Mouse (Mus musculus) liver, postnatal 0 days (tissue): ENCODE measurements around the gene Gm29776. TPM values are rescaled to one million over a fixed set of nuclear protein-coding genes. Genes with fewer than 3 reads are reported as not detected.

ENCODE experiments used
- ATAC-seq: fragments of 200-750 bp; cut with Nextera tagmentation; 2 replicates; pipeline ENCODE4 v1.8.0; 2017; ENCODE audit warnings: mild to moderate bottlenecking, moderate library complexity
- DNase-seq: peaks from one replicate; pipeline ENCODE4 v3.0.0-alpha.2; 2016
- H3K27ac ChIP-seq: fragments of 300-500 bp; sonication (generic); 2 replicates; pipeline ENCODE4 v1.5.1; 2014; ENCODE audit warnings: antibody characterized with exemption, moderate library complexity, mild to moderate bottlenecking, low read depth
- H3K27me3 ChIP-seq: fragments of 300-500 bp; sonication (generic); 2 replicates; pipeline ENCODE4 v1.6.1; 2014; ENCODE audit warnings: low read length, control low read depth, mixed read lengths; ENCODE audit not compliant: insufficient read depth
- H3K36me3 ChIP-seq: fragments of 300-500 bp; sonication (generic); replicated peaks from 2 replicates; pipeline ENCODE4 v1.6.1; 2014; ENCODE audit warnings: mild to moderate bottlenecking, control low read depth, low read length, moderate library complexity, mixed read lengths; ENCODE audit not compliant: insufficient read depth
- H3K4me1 ChIP-seq: fragments of 300-500 bp; sonication (generic); 2 replicates; pipeline ENCODE4 v1.6.1; 2014; ENCODE audit warnings: antibody characterized with exemption, mild to moderate bottlenecking, control low read depth; ENCODE audit not compliant: insufficient read depth
- H3K4me2 ChIP-seq: fragments of 300-500 bp; sonication (generic); 2 replicates; pipeline ENCODE4 v1.6.1; 2014; ENCODE audit warnings: low read depth, mild to moderate bottlenecking, low read length, moderate library complexity, mixed read lengths
- H3K4me3 ChIP-seq: fragments of 300-500 bp; sonication (generic); 2 replicates; pipeline ENCODE4 v1.5.1; 2014; ENCODE audit warnings: low read depth, low read length
- H3K9ac ChIP-seq: fragments of 300-500 bp; sonication (generic); replicated peaks from 2 replicates; pipeline ENCODE4 v1.6.1; 2014; ENCODE audit warnings: mild to moderate bottlenecking, moderate library complexity
- H3K9me3 ChIP-seq: fragments of 300-500 bp; sonication (generic); 2 replicates; pipeline ENCODE4 v1.6.1; 2016; ENCODE audit warnings: mild to moderate bottlenecking, control low read depth, low read length, mixed read lengths
- CTCF ChIP-seq: sonication (generic); IDR thresholded peaks from 2 replicates; pipeline ENCODE4 v1.5.1; 2016; ENCODE audit warnings: antibody characterized with exemption, low read depth
- EP300 ChIP-seq: IDR thresholded peaks from 2 replicates; pipeline ENCODE4 v1.6.1; 2016; ENCODE audit warnings: antibody characterized with exemption, low read depth, mild to moderate bottlenecking
- WGBS: fragments of 180-500 bp; shearing (Covaris S2); extraction: QIAGEN DNeasy Blood & Tissue Kit; methylation state at CpG from one replicate; pipeline ENCODE4 v1.1.7; 2014; ENCODE audit not compliant: insufficient replicate concordance; 5-methylcytosine and 5-hydroxymethylcytosine counted together
- polyA plus RNA-seq: library from polyadenylated mRNA; unstranded; fragments of >200 nt; fragmentation: Nextera tagmentation; extraction: Ambion mirVana; gene quantifications from 2 replicates; pipeline ENCODE4 v1.2.1, GENCODE M21; 2015

Gm29776 gene
- polyA plus RNA-seq, 1 experiment from 2014 or later, result not detected

- H3K9ac ChIP-seq, result no peak overlapping the region
- H3K4me1 ChIP-seq, result no peaks in the 10 kb centered on the region
- peaks cover 70% of the 10 kb centered on the region for H3K36me3 ChIP-seq
- 56% methylated on average over 2 of the region's 2 CpGs for WGBS
- H3K27ac ChIP-seq, result no peak overlapping the region
- ATAC-seq (no peak), DNase-seq (no peak)
- no peak for TF ChIP-seq EP300
- no peak for TF ChIP-seq CTCF
- no peak overlapping the region for H3K4me3 ChIP-seq
- no peaks in the 10 kb centered on the region for H3K9me3 ChIP-seq
- H3K4me2 ChIP-seq, result no peak overlapping the region
- no peaks in the 10 kb centered on the region for H3K27me3 ChIP-seq
Measured at GRCm38 (mm10) chr14:54674317-54674716, 24.3 kb downstream of the Gm29776 start.

- H3K4me3 ChIP-seq, result no peak overlapping the region
- WGBS, result 59% methylated on average over 4 of the region's 4 CpGs
- ATAC-seq (no peak), DNase-seq (peak; percentile 70)
- H3K27me3 ChIP-seq, result no peaks in the 10 kb centered on the region
- H3K9me3 ChIP-seq, result no peaks in the 10 kb centered on the region
- H3K36me3 ChIP-seq, result peaks cover 73% of the 10 kb centered on the region
- no peaks in the 10 kb centered on the region for H3K4me1 ChIP-seq
- no peak overlapping the region for H3K27ac ChIP-seq
- no peak overlapping the region for H3K9ac ChIP-seq
- TF ChIP-seq CTCF (peak; percentile 84), EP300 (no peak)
- H3K4me2 ChIP-seq, result no peak overlapping the region
Measured at GRCm38 (mm10) chr14:54669381-54669780, 29.3 kb downstream of the Gm29776 start.

GRCm38 (mm10) chr14:54664477-54665222, 34.0 kb downstream of the Gm29776 start:
- 87% methylated on average over 10 of the region's 10 CpGs for WGBS
- no peaks in the 10 kb centered on the region for H3K27me3 ChIP-seq
- H3K9me3 ChIP-seq, result no peaks in the 10 kb centered on the region
- no peak for ATAC-seq
- H3K27ac ChIP-seq, result no peak overlapping the region
- no peak overlapping the region for H3K4me2 ChIP-seq
- H3K36me3 ChIP-seq, result peaks cover 91% of the 10 kb centered on the region
- H3K9ac ChIP-seq, result no peak overlapping the region
- DNase-seq, result no peak
- no peak for TF ChIP-seq CTCF
- no peak for TF ChIP-seq EP300
- H3K4me3 ChIP-seq, result no peak overlapping the region
- no peaks in the 10 kb centered on the region for H3K4me1 ChIP-seq

GRCm38 (mm10) chr14:54660009-54660408, 38.6 kb downstream of the Gm29776 start:
- Histone ChIP-seq H3K4me1 (no peaks in the 10 kb centered on the region), H3K27me3 (no peaks in the 10 kb centered on the region), H3K36me3 (peaks cover 93% of the 10 kb centered on the region), H3K9ac (no peak overlapping the region), H3K9me3 (no peaks in the 10 kb centered on the region), H3K4me2 (no peak overlapping the region), H3K4me3 (no peak overlapping the region), H3K27ac (no peak overlapping the region)
- WGBS, result 90% methylated on average over 2 of the region's 2 CpGs
- DNase-seq (no peak), ATAC-seq (no peak)
- TF ChIP-seq EP300, result no peak
- TF ChIP-seq CTCF, result no peak

- H3K27ac ChIP-seq, result peak overlapping the region; percentile 70
- peak overlapping the region; percentile 72 for H3K4me2 ChIP-seq
- no peak for TF ChIP-seq CTCF
- TF ChIP-seq EP300, result no peak
- H3K27me3 ChIP-seq, result no peaks in the 10 kb centered on the region
- DNase-seq, result peak; percentile 88
- H3K4me1 ChIP-seq, result peaks cover 17% of the 10 kb centered on the region
- peak overlapping the region; percentile 76 for H3K9ac ChIP-seq
- H3K4me3 ChIP-seq, result peak overlapping the region; percentile 64
- under 1% methylated on average over 12 of the region's 12 CpGs for WGBS
- peaks cover 69% of the 10 kb centered on the region for H3K36me3 ChIP-seq
- H3K9me3 ChIP-seq, result no peaks in the 10 kb centered on the region
- peak; percentile 86 for ATAC-seq
Measured at GRCm38 (mm10) chr14:54653496-54653895, 45.1 kb downstream of the Gm29776 start.

GRCm38 (mm10) chr14:54652787-54653186, 45.8 kb downstream of the Gm29776 start:
- Histone ChIP-seq H3K4me2 (peak overlapping the region; percentile 72), H3K36me3 (peaks cover 71% of the 10 kb centered on the region), H3K4me1 (peaks cover 17% of the 10 kb centered on the region), H3K9ac (peak overlapping the region; percentile 76), H3K27ac (peak overlapping the region; percentile 70; the same call in 1 of the 2 replicates), H3K27me3 (no peaks in the 10 kb centered on the region), H3K4me3 (peak overlapping the region; percentile 64), H3K9me3 (no peaks in the 10 kb centered on the region)
- TF ChIP-seq EP300 (no peak), CTCF (no peak)
- ATAC-seq (no peak), DNase-seq (no peak)
- WGBS, result 3% methylated on average over 7 of the region's 7 CpGs
